Mouse (Mus musculus) heart, postnatal 4 days (tissue): ENCODE data around the gene Rad51ap1. TPM values are rescaled to one million over a fixed set of nuclear protein-coding genes. Genes with fewer than 3 reads are reported as not detected.

Experiments used
- DNase-seq: peaks from one replicate; pipeline ENCODE4 v3.0.0; 2021
- total RNA-seq, 2 experiments: library from RNA; stranded (reverse); gene quantifications; 2 replicates each; pipeline ENCODE4 v1.2.3; 2021

Rad51ap1 gene
- total RNA-seq, result 10 to 100 TPM; 16.0 to 17.2 TPM

DNA sequence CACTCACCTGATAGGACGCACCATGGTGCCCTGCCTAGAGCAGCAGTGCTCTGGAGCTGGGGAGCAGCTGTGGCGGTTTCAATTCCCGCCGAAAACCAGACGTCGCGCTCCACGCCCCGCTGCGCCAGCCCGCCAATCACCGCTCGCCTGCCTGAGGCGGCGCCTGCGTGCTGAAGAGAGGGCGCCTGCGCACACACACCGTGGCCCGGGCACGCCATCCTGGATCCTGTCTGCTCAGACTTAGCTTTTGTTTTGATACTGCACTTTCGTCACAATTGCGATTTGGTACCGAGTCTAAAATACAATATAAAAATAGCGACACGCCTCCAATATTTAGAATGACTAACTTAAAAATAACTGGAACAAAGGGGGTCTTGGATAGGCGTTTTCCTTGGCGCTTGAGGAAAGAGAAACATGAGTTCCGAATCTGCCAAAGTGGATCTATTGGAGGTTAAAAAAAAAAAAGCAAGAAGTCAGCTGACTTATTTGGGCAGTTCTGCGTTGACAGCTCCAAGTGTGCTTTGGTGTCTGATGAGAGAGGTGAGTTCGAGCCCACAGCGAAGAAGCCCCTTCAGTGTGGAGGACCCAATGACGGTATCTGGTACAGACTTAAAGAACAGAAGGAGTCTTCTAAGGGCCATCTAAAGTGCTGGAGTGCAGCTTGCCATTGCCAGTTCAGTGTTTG lies at the start of gene Rad51ap1, which contains the start of gene D6Wsu163e:
Gene Rad51ap1, minus strand, starts transcription at position 101 of the 685 bp plus-strand sequence.
Gene D6Wsu163e, plus strand, starts transcription at position 476 of the 685 bp plus-strand sequence.
- DNase-seq, result peak; percentile 95

DNA sequence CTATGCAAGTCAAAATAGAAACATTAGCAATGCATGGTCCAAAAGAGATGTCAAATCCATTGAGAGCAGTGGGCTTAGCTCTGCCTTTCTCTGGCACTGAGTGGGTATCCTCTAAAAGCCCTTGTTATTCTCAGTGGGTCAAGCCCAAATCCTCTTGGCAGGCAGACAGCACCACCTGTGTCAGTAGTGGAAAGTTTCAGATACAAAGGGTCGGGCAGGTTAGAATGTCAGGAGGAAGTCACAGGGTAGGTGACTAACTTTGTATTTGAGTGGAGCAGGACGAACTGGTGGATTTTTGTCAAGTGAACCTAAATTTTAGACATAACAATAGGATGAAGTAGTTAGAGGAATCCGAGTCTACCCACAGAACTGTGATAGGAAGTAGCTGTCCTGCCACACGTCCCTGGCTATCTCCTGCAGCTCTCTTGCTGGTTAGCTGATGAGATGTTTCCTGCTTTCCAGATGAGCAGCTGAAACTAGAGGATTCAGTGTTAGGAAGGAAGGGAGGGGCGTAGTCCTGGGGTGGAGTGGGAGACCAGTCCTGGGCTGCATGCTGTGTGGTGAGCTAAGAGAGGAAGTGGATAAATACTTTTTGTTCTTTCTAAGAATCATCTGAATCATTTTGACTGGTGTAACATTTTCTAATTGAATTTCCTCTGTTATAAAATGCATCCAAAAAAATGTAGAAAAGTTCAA lies 42.3 kb upstream of the Rad51ap1 start:
- DNase-seq, result peak; percentile 30

DNA sequence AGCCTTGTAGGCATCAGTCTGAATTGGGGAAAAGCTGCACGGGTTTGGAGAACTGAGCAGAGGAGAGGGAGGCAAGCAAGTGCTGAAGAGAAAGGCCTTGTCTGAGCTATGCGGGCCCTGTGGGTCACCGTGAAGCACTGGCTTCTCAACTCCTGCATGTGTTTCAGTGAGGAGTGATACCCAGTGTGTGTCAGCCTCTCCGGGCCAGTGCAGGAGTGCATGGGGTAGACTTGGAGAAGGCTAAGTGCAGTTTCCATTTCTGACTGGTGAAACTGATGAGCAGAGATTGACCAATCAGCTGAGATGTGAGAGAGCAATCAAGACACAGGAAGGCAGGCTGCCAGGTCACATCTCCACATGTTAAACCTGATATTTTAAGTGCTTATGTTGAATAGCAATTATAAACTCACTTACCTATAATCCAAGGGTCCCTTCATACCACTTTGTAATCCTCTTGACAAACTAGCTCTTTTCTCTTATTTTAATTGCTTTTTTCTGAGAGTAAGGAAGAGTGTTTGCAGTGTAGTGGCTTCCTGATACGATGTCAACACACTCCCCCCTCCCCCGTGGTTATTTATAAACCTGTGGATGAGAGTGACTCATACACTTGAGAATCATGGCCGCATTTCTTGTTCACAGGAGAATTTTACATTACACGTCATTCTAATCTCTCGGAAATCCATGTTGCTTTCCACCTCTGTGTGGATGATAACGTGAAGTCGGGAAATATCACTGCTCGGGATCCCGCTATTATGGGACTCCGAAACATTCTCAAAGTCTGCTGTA lies 27.0 kb upstream of the Rad51ap1 start:
- DNase-seq, result peak; percentile 18

DNA sequence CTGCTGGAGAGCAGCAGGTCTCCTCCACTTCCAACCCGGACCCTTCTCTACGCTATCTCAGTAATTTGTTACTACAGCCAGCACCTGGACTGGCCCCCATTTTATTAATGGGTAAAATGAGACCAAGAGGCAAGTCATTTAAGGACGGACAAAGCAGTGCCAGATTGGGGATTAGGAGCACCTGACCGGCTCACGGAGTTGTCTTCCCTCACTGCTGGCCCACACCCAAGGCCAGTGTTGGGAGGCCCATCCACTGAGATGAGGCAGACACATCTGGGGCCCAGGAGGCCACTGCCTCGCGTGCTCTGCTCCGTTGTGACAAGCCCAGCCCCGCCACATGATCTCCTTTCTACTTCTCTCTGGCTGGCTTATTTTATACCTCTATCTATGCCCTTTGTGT lies 24.0 kb upstream of the Rad51ap1 start:
- DNase-seq, result peak; percentile 27

DNA sequence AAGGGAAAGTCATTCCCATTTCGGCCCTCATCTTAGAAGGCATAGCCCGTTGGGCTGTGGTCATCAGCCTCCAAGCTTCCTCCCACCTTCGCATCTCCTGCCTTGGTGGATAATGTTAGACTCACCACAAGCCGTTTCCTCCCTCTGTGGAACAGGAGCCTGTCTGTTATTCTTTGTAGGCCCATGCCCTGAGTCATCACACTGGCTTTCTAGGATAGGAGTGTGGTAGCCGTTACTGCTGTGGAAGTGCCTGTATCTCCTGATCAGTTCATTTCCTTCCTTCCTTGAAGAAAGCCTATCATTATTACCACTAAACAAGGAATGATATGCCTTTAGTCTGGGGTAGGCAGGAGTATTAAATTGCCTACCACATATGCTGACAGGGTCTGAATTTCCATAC lies 23.3 kb upstream of the Rad51ap1 start:
- no peak for DNase-seq

DNA sequence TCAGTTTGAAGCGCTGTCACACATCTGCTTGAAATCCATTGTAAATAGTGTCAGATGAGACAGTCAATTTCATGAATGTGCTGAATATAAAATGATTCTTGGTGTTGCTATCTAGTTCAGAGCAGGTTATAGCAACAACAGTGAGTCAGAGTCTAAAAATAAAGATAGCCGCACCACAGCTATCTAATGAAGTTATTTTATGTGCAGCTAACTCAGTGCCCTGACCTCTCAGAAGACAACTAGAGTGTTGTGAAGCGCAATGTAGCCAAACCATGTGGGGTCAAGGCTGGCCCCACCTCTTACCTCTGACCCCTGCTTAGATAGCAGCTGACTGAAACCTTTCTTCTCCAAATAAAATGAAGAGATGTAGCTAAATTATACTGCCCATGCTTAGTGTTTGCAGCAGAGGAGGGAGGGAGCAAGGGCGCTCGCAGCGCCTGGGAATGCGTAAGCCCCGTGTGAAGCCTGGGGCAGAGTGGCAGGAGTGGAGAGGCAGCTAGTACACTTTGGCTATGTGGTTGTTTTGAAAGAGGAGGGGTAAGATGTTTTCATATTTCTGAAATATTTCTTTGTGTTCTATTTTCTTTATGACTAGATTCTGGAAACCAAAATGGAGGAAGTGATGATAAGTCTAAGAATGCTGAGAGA lies 22.1 kb upstream of the Rad51ap1 start:
- no peak for DNase-seq

DNA sequence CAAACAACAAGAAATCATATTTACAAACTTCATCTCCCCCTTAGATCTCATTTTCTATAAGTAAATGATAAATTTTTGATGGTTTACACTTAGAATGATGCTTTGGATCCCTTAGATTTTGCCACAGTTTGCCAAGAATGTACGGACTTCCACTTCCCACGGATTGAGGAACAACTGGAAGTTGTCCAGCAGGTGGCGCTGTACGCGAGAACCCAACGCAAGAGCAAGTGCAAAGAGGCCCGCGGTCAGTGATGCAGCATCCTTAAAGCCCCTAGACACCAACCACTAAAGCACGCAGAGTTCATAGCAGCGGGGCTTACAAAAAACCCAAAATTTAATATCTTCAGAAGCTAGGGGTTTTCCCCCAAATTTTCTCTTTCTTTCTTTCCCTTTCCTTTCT lies 16.3 kb upstream of the Rad51ap1 start:
- DNase-seq, result peak; percentile 89

DNA sequence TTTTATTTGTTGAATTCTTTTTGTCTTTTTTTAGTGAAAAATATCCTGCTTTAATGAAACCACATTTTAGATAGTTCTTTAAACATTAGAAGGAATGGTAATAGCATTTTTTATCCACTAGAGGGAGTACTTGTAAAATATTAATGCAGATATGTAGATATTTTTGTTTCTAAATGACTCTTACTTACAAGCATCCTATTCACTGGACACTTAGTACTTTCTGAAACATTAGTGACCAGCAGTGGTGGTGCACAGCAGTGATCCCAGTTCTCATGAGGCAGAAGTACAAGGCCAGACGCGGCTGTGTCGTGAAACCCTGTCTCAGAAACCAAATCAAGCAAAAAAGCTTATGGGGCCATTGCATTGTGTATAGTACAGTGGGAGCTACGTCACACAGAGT lies 8.9 kb upstream of the Rad51ap1 start:
- no peak for DNase-seq

DNA sequence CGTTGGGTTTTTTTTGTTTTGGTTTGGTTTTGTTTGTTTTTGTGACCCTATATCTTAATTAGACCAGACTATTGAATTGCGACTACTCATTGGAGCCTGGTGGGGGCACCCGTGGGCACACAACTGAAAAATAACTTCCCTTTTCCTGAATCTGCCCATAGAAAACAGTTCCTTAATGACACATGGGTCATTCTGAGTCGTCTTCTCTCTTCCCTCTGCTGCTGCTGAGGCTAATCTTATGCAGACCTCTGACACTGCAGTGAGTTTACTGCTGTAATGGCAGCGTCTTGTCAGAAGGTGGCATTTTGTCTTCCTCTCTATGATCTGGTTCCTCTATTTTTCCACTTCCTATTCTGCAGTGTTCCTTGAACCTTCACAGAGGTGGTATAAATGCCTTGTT lies 1.1 kb upstream of the Rad51ap1 start:
- no peak for DNase-seq

DNA sequence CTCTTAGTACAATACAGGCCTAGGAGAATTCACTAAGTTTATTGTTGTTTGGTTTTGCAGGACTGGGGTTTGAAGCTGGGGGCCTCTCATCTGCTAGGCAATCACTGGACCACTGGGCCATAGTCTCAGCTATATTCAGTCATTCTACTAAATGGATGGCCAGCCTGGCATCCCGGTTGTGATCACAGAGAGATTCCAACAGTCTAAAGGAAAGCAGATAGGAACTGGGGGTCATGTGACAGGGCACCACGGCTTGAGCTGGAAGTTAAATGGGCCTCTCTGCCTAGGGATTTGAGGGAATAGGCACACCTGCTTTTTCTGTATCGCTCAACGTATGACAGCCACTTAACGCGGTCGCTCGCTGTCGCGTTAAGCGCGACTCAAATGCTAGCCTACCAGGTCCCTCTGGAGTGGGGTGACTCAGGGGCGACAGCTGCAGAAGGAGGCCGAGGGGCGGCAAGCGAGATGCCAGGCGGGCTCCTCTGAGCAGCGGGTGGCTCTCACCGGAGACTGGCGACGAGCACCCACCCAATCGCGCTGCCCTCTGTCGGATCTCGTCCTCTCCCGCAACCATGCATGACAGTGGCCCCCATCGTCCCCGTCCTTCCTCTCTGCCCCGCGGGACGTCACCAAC lies 417 bp downstream of the Rad51ap1 start:
- no peak for DNase-seq

DNA sequence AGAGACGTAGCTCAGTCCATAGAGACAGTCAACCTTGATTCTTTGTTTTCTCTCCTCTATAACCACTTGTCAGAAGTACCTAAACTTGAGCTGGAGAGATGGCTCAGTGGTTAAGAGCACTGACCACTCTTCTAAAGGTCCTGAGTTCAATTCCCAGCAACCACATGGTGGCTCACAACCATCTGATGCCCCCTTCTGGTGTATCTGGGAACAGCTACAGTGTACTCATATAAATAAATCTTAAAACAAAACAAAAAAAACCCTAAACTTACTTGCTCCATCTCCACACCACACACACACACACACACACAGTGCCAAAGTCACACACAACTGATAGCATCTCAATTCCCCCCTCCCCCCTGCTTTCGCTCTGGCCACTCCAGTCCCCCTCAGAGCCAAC lies 1.3 kb downstream of the Rad51ap1 start:
- DNase-seq, result no peak

DNA sequence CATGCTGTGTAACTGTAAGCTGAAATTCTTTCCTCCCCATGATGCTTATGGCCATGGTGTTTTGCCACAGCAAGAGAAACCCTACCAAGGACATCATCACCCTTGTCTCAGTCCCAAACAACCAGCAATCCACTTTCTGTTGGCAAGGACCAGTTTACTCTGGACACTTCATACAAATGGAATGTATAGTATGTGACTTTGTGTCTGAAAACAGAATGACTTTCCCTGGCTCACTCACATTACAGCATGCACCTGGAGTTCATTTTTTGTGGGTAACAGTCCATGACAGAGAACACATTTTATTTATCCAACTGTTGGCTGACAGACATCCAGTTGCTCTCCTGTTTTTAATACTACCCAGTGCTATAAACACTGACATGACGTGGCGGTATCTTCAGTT lies 6.5 kb downstream of the Rad51ap1 start:
- no peak for DNase-seq

DNA sequence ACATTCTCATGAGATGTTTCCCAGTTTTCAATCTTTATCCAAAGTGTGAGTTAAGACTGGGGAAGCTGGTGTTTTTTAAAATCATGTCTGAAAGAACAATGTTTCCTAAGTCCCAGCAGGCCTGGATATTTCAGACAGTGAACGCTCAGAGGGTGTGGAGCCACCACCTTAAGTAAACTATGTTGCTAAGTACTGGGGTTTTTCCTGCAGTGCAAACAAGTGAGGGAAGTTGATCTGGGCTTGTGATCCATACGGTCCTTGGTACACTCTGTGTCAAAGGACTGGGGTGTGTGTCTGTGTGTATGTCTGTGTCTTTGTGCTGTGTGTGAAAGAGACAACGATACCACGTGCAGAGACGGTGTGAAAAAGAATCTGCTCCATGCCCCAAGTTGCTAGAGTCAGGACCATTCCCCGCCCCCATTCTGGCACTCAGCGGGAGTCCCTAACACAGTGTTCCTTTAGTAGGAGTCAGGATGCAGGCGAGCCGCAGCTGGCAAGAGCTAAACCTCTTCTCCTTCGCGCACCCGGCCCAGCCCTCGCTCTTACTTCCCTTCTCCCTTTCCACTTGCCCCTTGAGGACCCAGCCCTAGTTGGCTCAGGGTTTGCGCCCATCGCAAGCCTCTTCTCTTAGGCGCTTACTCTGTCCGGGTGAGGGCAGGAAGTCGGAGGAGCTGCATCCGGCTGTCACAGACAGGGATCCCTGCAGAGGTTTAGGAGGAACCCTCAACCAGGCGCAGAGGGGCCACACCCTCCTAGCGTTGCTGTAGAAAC lies 18.1 kb downstream of the Rad51ap1 start, which contains the start of gene Dyrk4:
Gene Dyrk4, minus strand, starts transcription at position 729 of the 771 bp plus-strand sequence.
- DNase-seq, result peak; percentile 35

DNA sequence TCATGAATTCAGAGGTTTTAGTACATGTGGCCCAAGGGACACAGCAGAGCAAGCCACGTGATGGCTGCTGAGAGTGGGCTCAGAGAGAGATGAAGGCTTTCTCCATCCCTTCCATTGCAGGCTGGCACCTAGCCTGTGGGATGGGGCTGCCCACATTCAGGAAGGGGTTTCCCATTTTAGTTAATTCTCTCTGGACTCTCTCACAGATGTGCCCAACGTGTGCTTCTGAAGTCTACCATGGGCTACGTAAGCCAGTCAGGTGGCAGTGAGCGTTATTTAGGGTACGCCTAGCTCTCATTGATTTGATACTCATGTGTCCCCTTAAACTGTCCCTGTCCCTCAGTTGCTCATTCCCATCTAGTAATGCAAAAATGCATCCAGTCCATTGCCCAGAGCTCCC lies 24.5 kb downstream of the Rad51ap1 start:
- DNase-seq, result no peak

DNA sequence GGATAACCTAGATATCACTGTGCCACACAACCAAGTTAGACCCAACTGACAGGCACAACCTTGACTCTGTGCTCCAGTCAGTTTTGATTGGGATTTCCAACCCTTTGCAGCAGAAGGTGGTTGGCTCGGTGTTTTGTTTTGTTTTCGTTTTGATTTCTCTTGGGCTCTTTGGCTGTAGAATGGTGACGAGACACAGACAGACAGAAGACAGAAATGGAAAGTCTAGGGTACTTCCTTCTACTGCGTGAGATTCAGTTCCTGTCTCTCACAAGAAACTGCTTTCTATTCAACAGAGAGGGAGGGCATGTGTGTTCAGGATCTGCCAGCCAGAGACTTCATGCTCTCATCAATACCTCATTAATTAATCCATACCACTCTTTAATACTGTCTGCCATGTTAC lies 28.7 kb downstream of the Rad51ap1 start:
- DNase-seq, result no peak

DNA sequence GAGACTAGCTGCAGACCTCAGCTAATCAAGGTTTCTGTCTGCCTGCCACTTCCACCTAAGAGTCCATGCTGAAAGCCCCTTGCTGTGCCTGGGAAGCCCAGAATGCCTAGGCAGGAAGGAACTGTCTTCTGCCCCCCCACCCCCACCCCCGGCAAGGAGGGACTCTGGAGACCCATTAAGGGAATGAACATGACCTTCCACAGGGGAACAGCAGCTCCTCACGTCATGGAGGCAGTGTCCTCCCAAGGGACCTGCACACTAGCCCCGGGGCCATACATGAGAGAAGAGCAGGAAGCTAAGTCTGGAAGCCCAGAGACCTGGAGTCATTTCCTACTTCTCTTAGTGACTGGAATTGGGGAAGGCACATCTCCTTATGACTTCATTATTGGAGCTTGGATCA lies 31.5 kb downstream of the Rad51ap1 start:
- no peak for DNase-seq

DNA sequence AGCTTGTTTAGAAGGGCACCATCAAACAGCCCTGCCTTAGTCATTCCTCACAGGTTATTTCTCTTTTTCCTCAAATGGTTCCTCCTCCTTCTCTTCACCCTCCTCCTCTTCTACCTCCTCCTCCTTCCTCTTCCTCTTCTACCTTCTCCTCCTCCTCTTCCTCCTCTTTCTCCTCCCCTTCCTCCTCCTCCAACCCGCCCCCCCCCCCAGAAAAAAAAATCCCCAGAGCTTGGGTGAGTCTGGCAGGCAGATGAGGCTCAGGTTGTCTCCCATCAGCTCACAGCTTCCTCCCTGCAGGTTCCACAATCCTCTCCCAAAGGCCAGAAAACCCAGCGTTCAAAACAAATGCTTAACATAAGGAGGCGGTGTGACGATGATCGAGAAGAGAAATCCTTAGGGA lies 32.0 kb downstream of the Rad51ap1 start:
- DNase-seq, result no peak

DNA sequence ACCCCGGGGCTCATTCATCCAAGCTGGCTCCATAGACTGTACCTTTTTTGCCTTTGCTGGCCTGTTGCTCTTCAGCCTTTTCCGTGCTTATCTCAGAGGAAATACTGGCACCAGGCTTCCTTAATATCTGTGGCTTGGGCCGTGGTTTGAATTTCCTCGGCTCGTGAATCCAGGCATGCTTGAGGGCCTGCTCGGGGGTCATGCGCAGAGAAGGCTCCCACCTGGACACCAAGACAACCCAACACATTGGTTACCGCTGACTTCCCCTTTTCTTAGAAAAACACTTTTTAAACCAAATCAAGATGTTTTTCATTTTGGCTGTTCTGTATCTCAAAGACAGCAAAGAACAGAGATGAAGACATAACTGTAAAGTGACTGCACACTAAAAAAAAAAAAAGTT lies 62.3 kb downstream of the Rad51ap1 start:
- DNase-seq, result no peak
